In genomic region chr14:78236144-78236543, GRCm38 (mm10) we compare ENCODE assay signal across 9 mouse cellular contexts.
DNase-seq lines count a peak whose midpoint lies in the region; ATAC-seq and TF ChIP-seq lines count a peak whose summit lies in the region.
"Had no signal": no experiment of that assay in that cellular context is flagged by ENCODE, and none has a peak within 500 bp of the region (broad histone marks: within the 10 kb centered on the region; RNA-seq: fewer than 3 reads in every experiment).

No protein-coding gene starts in this region.

- no peak for TF ChIP-seq CTCF in kidney, postnatal 0 days (IDR thresholded peaks at IDR 0.05; ENCODE audit: low read depth)

- peak; percentile 23 for DNase-seq in right cerebral cortex, postnatal 4 days
- no peak for DNase-seq in right cerebral cortex, postnatal 25 days
- DNase-seq in fibroblast of lung, adult 2 months (ENCODE audit: low read depth), result peak; percentile 10
- peak; percentile 70 for DNase-seq in kidney, postnatal 0 days (ENCODE audit: low spot score)
- DNase-seq in skeletal muscle tissue, adult 2 months (ENCODE audit: low read depth, low spot score), result peak; percentile 7
- no peak for DNase-seq in cerebellum, adult 18-20 months
- no peak for DNase-seq in neural tube, embryonic 10.5 days (ENCODE audit: extremely low spot score, low spot score)
- DNase-seq: thymus, postnatal 25 days had no signal

- no peak overlapping the region for H3K4me2 ChIP-seq in kidney, postnatal 0 days (ENCODE audit: low read length)
- H3K4me2 ChIP-seq: hindbrain, embryonic 15.5 days had no signal

- no peaks in the 10 kb centered on the region for H3K9me3 ChIP-seq in kidney, postnatal 0 days (replicated peaks; ENCODE audit: low read length)
- H3K9me3 ChIP-seq: hindbrain, embryonic 15.5 days had no signal

- H3K4me1 ChIP-seq in kidney, postnatal 0 days (replicated peaks; ENCODE audit: insufficient read depth, low read length), result no peaks in the 10 kb centered on the region
- H3K4me1 ChIP-seq: hindbrain, embryonic 15.5 days had no signal

- H3K4me3 ChIP-seq in kidney, postnatal 0 days (replicated peaks; ENCODE audit: low read depth, low read length), result no peak overlapping the region
- H3K4me3 ChIP-seq: hindbrain, embryonic 15.5 days had no signal

- no peaks in the 10 kb centered on the region for H3K27me3 ChIP-seq in kidney, postnatal 0 days (ENCODE audit: insufficient read depth, low read length)
- H3K27me3 ChIP-seq: hindbrain, embryonic 15.5 days had no signal

- no peak for ATAC-seq in kidney, postnatal 0 days (replicated peaks; ENCODE audit: low FRiP score, low read depth)

- 42% methylated on average over 4 of the region's 4 CpGs for WGBS in kidney, postnatal 0 days

- H3K27ac ChIP-seq in kidney, postnatal 0 days, result no peak overlapping the region
- H3K27ac ChIP-seq: hindbrain, embryonic 15.5 days had no signal

- no peak overlapping the region for H3K9ac ChIP-seq in kidney, postnatal 0 days (ENCODE audit: low read depth, low read length)
- H3K9ac ChIP-seq: hindbrain, embryonic 15.5 days had no signal

- H3K36me3 ChIP-seq in kidney, postnatal 0 days (ENCODE audit: insufficient read depth, low read length), result no peaks in the 10 kb centered on the region
- H3K36me3 ChIP-seq: hindbrain, embryonic 15.5 days had no signal

Comparison
In these comparisons a context has a peak if more than half of its experiments do, and no peak if none do; other contexts are left out.
1. DNase-seq: peak in right cerebral cortex, postnatal 4 days (single experiment), fibroblast of lung, adult 2 months (single experiment), kidney, postnatal 0 days (single experiment) and skeletal muscle tissue, adult 2 months (single experiment); none in right cerebral cortex, postnatal 25 days (single experiment), cerebellum, adult 18-20 months (0 of 2) and neural tube, embryonic 10.5 days (single experiment).